Comparison of ENCODE assay signal across 14 mouse cellular contexts in the genomic region with DNA sequence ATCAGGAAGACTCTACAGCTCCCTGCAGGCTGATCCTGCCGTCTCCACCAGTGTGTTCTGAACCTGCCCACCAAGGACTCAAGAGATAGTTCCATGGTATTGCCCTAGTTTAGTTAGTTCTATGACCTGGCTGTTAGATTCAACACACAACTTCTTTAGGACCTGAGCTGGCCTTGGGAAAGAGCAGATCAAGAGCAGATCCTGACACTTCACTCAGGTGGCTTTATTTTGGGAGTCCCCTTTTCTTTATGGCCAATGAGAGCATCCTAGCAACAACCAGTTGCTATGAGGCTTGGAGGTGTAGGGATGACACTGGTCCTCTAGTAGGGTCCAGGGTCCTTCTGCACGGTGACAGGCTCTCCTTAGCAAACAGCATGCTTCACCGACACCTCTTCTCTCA.
"Had no signal": no experiment of that assay in that cellular context is flagged by ENCODE, and none has a peak within 500 bp of the region (broad histone marks: within the 10 kb centered on the region; RNA-seq: fewer than 3 reads in every experiment).

No protein-coding gene starts in this region.

- H3K4me2 ChIP-seq: liver, embryonic 11.5 days; liver, embryonic 15.5 days; midbrain, embryonic 15.5 days; neural tube, embryonic 12.5 days; stomach, embryonic 15.5 days had no signal

- H3K9me3 ChIP-seq: limb, embryonic 10.5 days; liver, embryonic 15.5 days; midbrain, embryonic 15.5 days; neural tube, embryonic 12.5 days; stomach, embryonic 15.5 days had no signal

- H3K36me3 ChIP-seq: liver, embryonic 15.5 days had no signal

- H3K27me3 ChIP-seq: liver, embryonic 15.5 days; midbrain, embryonic 15.5 days; neural tube, embryonic 12.5 days; stomach, embryonic 15.5 days had no signal

- H3K4me3 ChIP-seq: left cerebral cortex, adult 2 months; limb, embryonic 10.5 days; liver, embryonic 15.5 days; midbrain, embryonic 15.5 days; neural tube, embryonic 12.5 days; stomach, embryonic 15.5 days had no signal

- H3K4me1 ChIP-seq: liver, embryonic 15.5 days; midbrain, embryonic 15.5 days; neural tube, embryonic 12.5 days; stomach, embryonic 15.5 days had no signal

- H3K9ac ChIP-seq: liver, embryonic 15.5 days; midbrain, embryonic 15.5 days; neural tube, embryonic 12.5 days; stomach, embryonic 15.5 days had no signal

- DNase-seq: kidney, adult 18-20 months; kidney, postnatal 10 days; kidney, postnatal 4 days; lung, adult 2 months; lung, postnatal 36 days; right cerebral cortex, postnatal 14 days had no signal

- H3K27ac ChIP-seq: limb, embryonic 10.5 days; liver, embryonic 15.5 days; midbrain, embryonic 15.5 days; neural tube, embryonic 12.5 days; stomach, embryonic 15.5 days had no signal

- ATAC-seq: lung, postnatal 0 days; midbrain, embryonic 15.5 days had no signal
